Mouse (Mus musculus) ES-E14 (cell line): ENCODE results near the gene Nfatc2. TPM values are rescaled to one million over a fixed set of nuclear protein-coding genes. Genes with fewer than 3 reads are reported as not detected.

ENCODE experiments used
- DNase-seq: peaks from one replicate; pipeline ENCODE4 v3.0.0-alpha.2; 2013; ENCODE audit warnings: low read depth, low spot score
- H3K27ac ChIP-seq: 2 replicates; pipeline ENCODE4 v1.5.1; 2012; ENCODE audit warnings: low read depth, mild to moderate bottlenecking, low read length, moderate library complexity, mixed read lengths; ENCODE audit not compliant: poor library complexity, insufficient read depth, severe bottlenecking
- H3K36me3 ChIP-seq: 2 replicates; pipeline ENCODE4 v1.6.1; 2012; ENCODE audit warnings: mild to moderate bottlenecking, low read length, moderate library complexity, mixed read lengths; ENCODE audit not compliant: control insufficient read depth, poor library complexity, insufficient read depth, severe bottlenecking
- H3K4me1 ChIP-seq, 2 experiments: fragments of 150-350 bp in 1 of 2; sonication (generic) in 1 of 2; 2 replicates each; pipeline ENCODE4 v1.6.1; 2012; ENCODE audit warnings: low read length in 2 of 2, mild to moderate bottlenecking in 1 of 2, mixed read lengths in 1 of 2; ENCODE audit not compliant: control insufficient read depth in 2 of 2, insufficient read depth in 2 of 2, poor library complexity in 1 of 2
- H3K4me3 ChIP-seq, 2 experiments: fragments of 150-350 bp in 1 of 2; sonication (generic) in 1 of 2; 2 replicates each; pipeline ENCODE4 v1.5.1; 2012; ENCODE audit warnings: low read length in 2 of 2, low read depth in 1 of 2, mild to moderate bottlenecking in 1 of 2, mixed read lengths in 1 of 2; ENCODE audit not compliant: insufficient read depth in 1 of 2, poor library complexity in 1 of 2, severe bottlenecking in 1 of 2
- H3K9ac ChIP-seq: 2 replicates; pipeline ENCODE4 v1.6.1; 2012; ENCODE audit warnings: low read depth, mild to moderate bottlenecking, low read length, mixed read lengths; ENCODE audit not compliant: poor library complexity, insufficient read depth, severe bottlenecking
- H3K9me3 ChIP-seq: fragments of 150-350 bp; sonication (generic); 2 replicates; pipeline ENCODE4 v1.6.1; 2012; ENCODE audit warnings: low read depth, mild to moderate bottlenecking, low read length; ENCODE audit not compliant: control insufficient read depth, insufficient read depth
- CHD2 ChIP-seq: IDR thresholded peaks from 2 replicates; pipeline ENCODE4 v1.6.1; 2014; ENCODE audit warnings: mild to moderate bottlenecking, low read depth, low read length, inconsistent platforms
- HCFC1 ChIP-seq: IDR thresholded peaks from 2 replicates; pipeline ENCODE4 v1.6.1; 2012; ENCODE audit warnings: low read length, inconsistent platforms, borderline replicate concordance; ENCODE audit not compliant: insufficient read depth
- MAFK ChIP-seq: IDR thresholded peaks from 2 replicates; pipeline ENCODE4 v1.6.1; 2014; ENCODE audit warnings: mild to moderate bottlenecking, low read depth, low read length, inconsistent platforms; ENCODE audit not compliant: insufficient read depth
- ZC3H11A ChIP-seq: IDR thresholded peaks from 2 replicates; pipeline ENCODE4 v1.6.1; 2012; ENCODE audit warnings: low read depth, mild to moderate bottlenecking, inconsistent platforms, low read length, borderline replicate concordance
- ZNF384 ChIP-seq: IDR thresholded peaks from 2 replicates; pipeline ENCODE4 v1.6.1; 2012; ENCODE audit warnings: low read depth, low read length, inconsistent platforms
- in situ Hi-C, 2 experiments: fragments of 600-800 bp; cut with MboI; formaldehyde crosslinking; loops; one replicate each; pipeline ENCODE4 v1.15.1; 2025; ENCODE audit warnings: low sequenced_read_pairs in 2 of 2, inconsistent platforms in 1 of 2; ENCODE audit not compliant: unreplicated experiment in 2 of 2
- total RNA-seq: library from RNA; depleted of rRNA; stranded (reverse); fragments of 300-350 nt; gene quantifications from 2 replicates; pipeline ENCODE4 v1.2.3, GENCODE M21; 2012

Nfatc2 gene
- total RNA-seq, 1 experiment: 2.0 TPM

DNA sequence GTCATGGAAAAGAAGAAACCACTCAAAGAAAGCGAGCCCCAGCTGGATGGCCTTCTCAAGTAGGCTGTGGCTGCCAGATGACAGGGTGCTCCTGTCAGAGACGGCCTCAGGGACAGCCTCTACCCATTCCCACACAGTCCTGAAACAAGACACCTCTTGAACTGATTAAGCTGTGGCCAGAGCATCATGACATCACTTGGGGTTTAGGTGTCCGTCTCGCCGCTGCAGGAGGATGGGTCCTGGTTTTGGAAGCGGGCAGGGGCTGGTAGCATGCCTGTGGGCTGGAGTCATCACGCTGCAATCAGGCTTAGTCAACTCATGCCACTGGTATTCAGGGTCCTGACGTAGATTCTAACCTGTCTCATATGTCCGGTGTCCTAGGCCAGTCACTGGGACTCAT is 142.9 kb downstream of the Nfatc2 start:
- DNase-seq: no peak

DNA sequence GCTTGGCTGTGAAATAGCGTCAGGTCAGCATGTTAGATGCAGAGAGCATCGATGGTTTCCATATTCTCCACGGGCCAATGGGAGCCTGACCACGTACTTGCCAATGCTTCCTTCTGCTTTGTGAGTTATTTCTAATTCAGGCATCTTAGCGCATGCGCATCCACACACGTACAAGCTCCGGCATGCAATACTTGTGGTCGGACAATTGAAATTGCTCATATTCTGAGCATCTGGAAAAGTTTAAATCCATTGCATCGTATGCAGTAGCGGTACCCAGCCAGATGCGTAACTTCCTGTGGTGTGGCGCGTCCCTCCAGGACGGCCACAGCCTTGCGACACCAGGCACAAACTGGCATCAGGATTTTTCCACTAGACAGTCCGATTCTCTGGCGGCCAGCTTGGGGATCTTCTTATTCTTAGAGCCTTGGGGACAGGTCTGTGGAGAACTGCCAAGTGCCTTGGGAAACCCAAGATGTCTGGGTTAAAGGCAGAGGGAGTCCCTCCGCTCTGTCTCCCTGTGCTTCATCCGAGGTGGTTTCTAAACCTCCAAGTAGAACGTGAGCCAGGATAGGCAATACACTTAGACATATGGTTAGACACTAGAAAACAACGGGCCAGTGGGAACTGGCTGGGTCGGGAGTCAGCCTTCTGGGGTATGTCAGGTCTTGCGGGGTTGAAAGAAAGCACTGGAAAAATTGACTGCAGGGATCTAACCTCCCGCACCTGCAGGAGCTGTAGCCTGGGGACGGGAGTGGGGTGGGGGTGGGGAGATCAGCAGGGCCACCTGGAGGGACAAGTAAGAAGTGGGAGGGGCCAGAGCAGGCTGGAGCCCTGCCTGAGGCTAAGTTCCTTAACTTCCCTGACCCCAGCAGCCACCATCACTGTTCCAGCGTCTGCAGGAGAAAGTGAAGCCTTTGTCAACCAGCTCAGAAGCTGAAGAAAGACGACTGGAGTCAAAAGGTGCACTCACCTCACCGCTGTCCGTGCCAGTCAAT is 149.4 kb downstream of the Nfatc2 start:
- in situ Hi-C loops: loop anchor here (25.0 kb wide), 1 partner anchor 410 kb away; no protein-coding TSS in a partner anchor
- no peak for DNase-seq
- H3K27ac ChIP-seq: no peak overlapping the region

More for the DNA sequence above, 142.9 kb downstream of the Nfatc2 start:
- no peak for TF ChIP-seq HCFC1
- no peak for TF ChIP-seq ZNF384
- no peak for TF ChIP-seq ZC3H11A
- H3K9me3 ChIP-seq: no peaks in the 10 kb centered on the region
- no peak overlapping the region for H3K9ac ChIP-seq
- in situ Hi-C loops: loop anchor here (25.0 kb wide), 1 partner anchor 404 kb away; no protein-coding TSS in a partner anchor
- H3K4me3 ChIP-seq: no peak overlapping the region
- no peak overlapping the region for H3K27ac ChIP-seq
- 0 out of 4 replicates have a peak, but pooled peaks cover 0 to 2% of the 10 kb centered on the region in 2 experiments for H3K4me1 ChIP-seq
- H3K36me3 ChIP-seq: no peaks in the 10 kb centered on the region

DNA sequence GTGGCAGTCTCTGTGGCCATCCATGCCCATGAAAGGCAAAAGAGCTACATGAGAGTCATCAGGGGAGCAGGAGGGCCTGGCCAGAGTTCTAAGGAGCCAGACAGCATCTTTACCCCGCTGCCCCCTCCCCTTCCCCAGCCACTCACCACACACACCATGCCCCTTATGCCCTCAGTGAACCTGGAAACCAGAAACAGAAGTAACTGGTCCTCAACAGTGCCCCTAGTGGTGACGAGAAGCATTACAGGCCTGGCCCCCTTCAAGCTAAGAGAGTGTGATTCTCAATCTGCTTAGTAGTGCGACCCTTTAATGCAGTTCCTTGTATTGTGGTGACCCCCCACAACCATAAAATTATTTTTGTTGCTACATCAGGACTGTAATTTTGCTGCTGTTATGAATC is 150.5 kb downstream of the Nfatc2 start:
- Histone ChIP-seq H3K9ac (no peak overlapping the region), H3K27ac (no peak overlapping the region), H3K4me3 (no peak overlapping the region), H3K36me3 (no peaks in the 10 kb centered on the region), H3K4me1 (peaks cover 0 to 4% of the 10 kb centered on the region in 2 experiments; a peak in 1 of 4 replicates), H3K9me3 (no peaks in the 10 kb centered on the region)
- TF ChIP-seq CHD2 (no peak), HCFC1 (no peak), MAFK (no peak), ZNF384 (no peak)
- in situ Hi-C loops: loop anchor here (25.0 kb wide), 1 partner anchor 411 kb away; no protein-coding TSS in a partner anchor
- no peak for DNase-seq

More for the DNA sequence above, 149.4 kb downstream of the Nfatc2 start:
- H3K9me3 ChIP-seq: no peaks in the 10 kb centered on the region
- peaks cover 0 to 4% of the 10 kb centered on the region in 2 experiments; a peak in 1 of 4 replicates for H3K4me1 ChIP-seq
- H3K36me3 ChIP-seq: no peaks in the 10 kb centered on the region
- no peak for TF ChIP-seq CHD2
- no peak for TF ChIP-seq ZNF384
- no peak for TF ChIP-seq ZC3H11A
- no peak for TF ChIP-seq MAFK
- no peak overlapping the region for H3K9ac ChIP-seq
- no peak overlapping the region for H3K4me3 ChIP-seq

DNA sequence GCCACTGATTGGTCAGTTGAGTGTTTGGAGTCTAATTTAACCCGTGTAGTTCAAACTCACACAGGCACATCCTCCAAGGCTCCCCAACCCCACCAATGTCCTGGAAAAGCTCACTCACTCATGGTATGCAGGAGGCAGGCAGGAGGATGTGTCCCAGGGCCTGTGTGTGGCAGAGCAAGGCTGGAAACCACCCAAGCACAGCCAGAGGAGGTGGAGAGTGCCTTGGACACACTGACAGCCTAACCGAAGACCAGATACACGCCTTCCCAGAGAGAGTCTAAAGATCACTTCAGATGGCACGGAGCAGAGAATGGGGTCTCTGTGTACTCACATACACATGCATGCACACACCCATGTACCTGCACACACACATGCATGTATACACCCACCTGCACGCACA is 153.4 kb downstream of the Nfatc2 start:
- H3K9me3 ChIP-seq: no peaks in the 10 kb centered on the region
- no peak overlapping the region for H3K4me3 ChIP-seq
- no peak for DNase-seq
- in situ Hi-C loops: loop anchor here in 1 of 2 experiments (10.0 kb wide), 1 partner anchor 193 kb away; no protein-coding TSS in a partner anchor
- TF ChIP-seq MAFK (no peak), CHD2 (no peak), ZNF384 (no peak), HCFC1 (no peak), ZC3H11A (no peak)
- no peaks in the 10 kb centered on the region for H3K36me3 ChIP-seq
- H3K27ac ChIP-seq: no peak overlapping the region
- no peak overlapping the region for H3K9ac ChIP-seq
- H3K4me1 ChIP-seq: peaks cover 0 to 4% of the 10 kb centered on the region in 2 experiments; a peak in 1 of 4 replicates
